Mouse (Mus musculus) Patski (cell line): ENCODE results near the gene Ints3. TPM values are rescaled to one million over a fixed set of nuclear protein-coding genes. Genes with fewer than 3 reads are reported as not detected.

ENCODE experiments used
- ATAC-seq: fragments of 100-300 bp; one replicate; pipeline ENCODE4 v1.8.0; 2021
- CTCF ChIA-PET: fragments of 350-600 bp; sonication (Branson Sonifier 250); formaldehyde crosslinking; loops from one replicate; lab custom pipeline; 2022; ENCODE audit warnings: inconsistent platforms; lab: Charles Lee
- POLR2A ChIA-PET: fragments of 350-600 bp; sonication (Branson Sonifier 250); formaldehyde crosslinking; loops from one replicate; lab custom pipeline; 2022; ENCODE audit warnings: antibody characterized with exemption, inconsistent platforms; lab: Charles Lee
- DNase-seq: peaks from one replicate; pipeline ENCODE4 v3.0.0-alpha.2; 2011; ENCODE audit warnings: low read depth, low spot score
- H3K27me3 ChIP-seq: fragments of 371-371 bp; one replicate; pipeline ENCODE4 v1.5.1; 2021
- CTCF ChIP-seq: fragments of 100-300 bp; IDR thresholded peaks from one replicate; pipeline ENCODE4 v1.5.1; 2021
- in situ Hi-C: fragments of 300-500 bp; cut with MboI; formaldehyde crosslinking; loops from 3 replicates; pipeline ENCODE4 v1.11.1; 2018; ENCODE audit warnings: low pct_unique_long_range_greater_than_20kb, mixed read lengths
- polyA plus RNA-seq: library from polyadenylated mRNA; unstranded; gene quantifications from one replicate; pipeline ENCODE4 v1.2.3, GENCODE M21; 2021

The Ints3 gene
- polyA plus RNA-seq, 1 experiment from 2014 or later: 77.8 TPM

DNA sequence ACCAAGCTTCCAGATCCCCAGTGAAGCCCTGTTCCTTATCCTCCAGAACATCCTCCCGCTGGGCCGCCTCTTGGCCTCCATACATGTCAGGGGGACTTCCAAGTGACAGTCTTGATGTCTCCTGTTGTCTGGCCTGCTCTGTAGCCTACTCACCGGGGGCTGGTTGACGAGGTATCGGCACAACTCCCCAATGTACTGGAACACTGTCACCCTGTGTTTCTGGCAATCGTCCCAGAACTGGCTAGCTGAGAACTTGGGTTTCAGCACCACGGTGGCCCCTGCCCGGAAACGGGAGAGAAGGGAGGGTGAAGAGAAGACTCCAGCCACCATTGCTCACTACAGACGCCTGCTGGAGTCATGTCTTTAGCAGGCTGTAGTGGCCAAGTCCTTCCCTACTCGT is 45.9 kb downstream of the Ints3 start:
- no peak for DNase-seq

DNA sequence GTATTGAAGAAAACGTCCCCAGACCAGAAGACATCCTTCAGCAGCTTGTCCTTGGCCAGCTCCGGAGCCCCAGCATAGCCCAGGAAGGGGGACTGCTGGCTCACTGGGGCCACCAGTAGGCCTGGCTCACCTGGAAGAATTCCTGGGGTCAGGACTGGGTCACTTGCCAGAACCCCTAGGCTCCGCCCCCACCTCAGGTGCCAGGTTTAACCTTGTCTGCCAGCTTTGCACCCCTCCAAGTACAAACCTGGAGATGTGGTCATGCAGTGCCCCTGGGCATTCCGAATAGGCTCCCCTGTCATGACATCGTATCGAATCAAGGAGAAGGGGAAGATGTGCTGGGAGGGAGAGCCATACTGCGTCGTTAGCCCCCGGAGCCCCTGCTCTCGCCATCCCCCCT is 46.6 kb downstream of the Ints3 start:
- POLR2A ChIA-PET: no interaction called here
- no peak for DNase-seq
- CTCF ChIA-PET: interaction anchor here (1.6 kb wide), 1 partner anchor 13 kb away, joined by 6 read pairs; no protein-coding TSS in a partner anchor

More for the DNA sequence above, 45.9 kb downstream of the Ints3 start:
- no peak for TF ChIP-seq CTCF
- CTCF ChIA-PET: interaction anchor here (1.6 kb wide), 1 partner anchor 14 kb away, joined by 6 read pairs; no protein-coding TSS in a partner anchor
- no peak for ATAC-seq
- H3K27me3 ChIP-seq: no peaks in the 10 kb centered on the region
- in situ Hi-C loops: no loop called here
- POLR2A ChIA-PET: no interaction called here

DNA sequence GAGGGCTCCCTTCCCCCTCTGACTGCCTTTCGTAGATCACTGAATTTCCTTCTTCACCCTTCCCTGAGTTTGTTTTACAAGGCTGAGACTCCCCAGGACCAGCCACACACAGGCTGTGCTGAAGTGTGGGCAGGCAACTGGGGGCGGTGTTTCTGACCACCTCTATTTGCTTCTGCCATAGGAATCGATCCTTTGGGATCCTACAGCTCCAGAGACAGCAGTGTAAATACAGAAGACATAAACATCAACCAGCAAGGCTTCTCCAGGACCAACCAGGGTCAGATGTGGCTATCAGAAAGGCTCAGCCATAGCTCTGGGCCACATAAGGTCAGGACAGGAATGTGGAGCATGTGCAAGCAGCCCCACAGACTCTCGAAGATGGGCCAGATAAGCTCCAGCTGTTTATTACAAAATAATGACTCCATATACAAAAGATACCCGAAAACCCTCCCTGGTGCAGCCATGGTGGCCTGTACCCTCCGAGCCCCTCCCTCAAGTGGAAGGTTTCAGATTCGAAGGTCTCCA is 48.5 kb downstream of the Ints3 start:
- ChIA-PET POLR2A (no interaction called here), CTCF (interaction anchor here (1.6 to 3.7 kb wide), 2 partner anchors 10 to 11 kb away, joined by 4 to 12 read pairs; no protein-coding TSS in a partner anchor)
- DNase-seq: no peak
- in situ Hi-C loops: no loop called here
- no peak for TF ChIP-seq CTCF
- ATAC-seq: no peak
- no peaks in the 10 kb centered on the region for H3K27me3 ChIP-seq

More for the DNA sequence above, 46.6 kb downstream of the Ints3 start:
- TF ChIP-seq CTCF: no peak
- in situ Hi-C loops: no loop called here
- H3K27me3 ChIP-seq: no peaks in the 10 kb centered on the region
- no peak for ATAC-seq

DNA sequence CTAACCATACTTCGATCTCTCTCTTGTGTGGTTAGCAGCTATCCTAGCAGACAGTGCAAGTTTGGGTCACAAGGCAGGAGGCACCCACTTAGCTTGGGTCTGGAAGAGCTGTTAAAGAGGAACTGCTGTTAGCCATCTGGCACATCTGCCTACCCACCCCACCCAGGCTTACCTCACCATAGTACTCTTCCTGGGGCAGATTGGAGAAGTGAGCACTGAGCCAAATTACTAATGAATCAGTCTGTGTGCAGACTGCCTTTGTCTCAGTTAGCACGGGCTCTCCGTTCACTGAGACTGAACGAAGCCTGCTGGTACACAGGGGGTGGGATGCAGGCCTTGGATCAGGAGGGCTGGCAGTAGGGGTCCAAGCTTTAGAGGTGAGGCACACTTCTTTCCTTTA is 49.7 kb downstream of the Ints3 start:
- no peaks in the 10 kb centered on the region for H3K27me3 ChIP-seq
- in situ Hi-C loops: no loop called here
- DNase-seq (no peak), ATAC-seq (no peak)
- TF ChIP-seq CTCF: no peak
- ChIA-PET POLR2A (no interaction called here), CTCF (interaction anchor here (1.2 to 3.7 kb wide), 3 partner anchors 10 to 29 kb away, joined by 3 to 12 read pairs (median 4); no protein-coding TSS in a partner anchor)

DNA sequence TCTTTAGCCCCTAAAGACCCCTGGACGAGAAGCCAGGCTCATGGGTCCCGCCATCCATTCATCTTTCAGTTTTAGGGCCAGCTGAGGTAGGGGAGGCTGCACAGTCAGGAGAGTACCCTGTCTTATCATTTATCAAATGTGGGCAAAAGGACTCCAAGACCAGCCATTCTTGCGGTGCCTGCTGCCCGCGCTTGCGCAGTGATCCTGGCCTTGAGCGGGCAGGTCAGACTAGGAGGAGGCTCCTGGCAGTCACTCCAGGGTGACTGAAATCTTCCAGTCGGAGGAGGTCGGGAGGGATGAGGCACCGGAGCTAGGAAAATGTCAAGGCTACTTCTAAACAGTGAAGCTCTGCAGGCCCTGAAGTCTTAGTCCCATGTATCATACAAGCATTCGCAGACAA is 51.7 kb downstream of the Ints3 start:
- DNase-seq (no peak), ATAC-seq (no peak)
- ChIA-PET CTCF (interaction anchor here (1.9 kb wide), 1 partner anchor 10 kb away, joined by 4 read pairs; no protein-coding TSS in a partner anchor), POLR2A (no interaction called here)
- no peaks in the 10 kb centered on the region for H3K27me3 ChIP-seq
- in situ Hi-C loops: no loop called here
- TF ChIP-seq CTCF: no peak

DNA sequence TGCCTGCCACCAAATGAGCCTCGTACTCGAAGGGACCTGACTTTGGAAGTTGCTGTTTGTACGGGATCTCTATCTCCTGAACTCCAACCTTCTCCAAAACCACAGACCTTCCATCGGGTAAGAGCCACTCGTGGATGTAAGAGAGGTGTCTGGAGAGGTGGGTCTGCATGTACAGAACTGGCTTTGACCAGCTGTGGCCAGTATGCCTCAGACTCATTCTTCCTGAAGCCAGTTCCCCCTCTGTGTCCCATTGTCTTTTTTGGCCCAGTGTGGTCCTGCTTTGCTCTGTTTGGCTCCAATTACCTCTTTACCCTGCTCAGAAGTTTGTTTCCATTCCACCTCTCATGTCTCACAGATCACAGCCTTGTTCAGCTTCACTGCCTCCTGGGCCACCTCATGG is 54.9 kb downstream of the Ints3 start:
- H3K27me3 ChIP-seq: no peaks in the 10 kb centered on the region
- in situ Hi-C loops: no loop called here
- CTCF ChIA-PET: interaction anchor here (1.3 to 2.2 kb wide), 3 partner anchors 13 to 111 kb away, joined by 3 to 4 read pairs (median 3); no protein-coding TSS in a partner anchor
- DNase-seq (no peak), ATAC-seq (no peak)
- POLR2A ChIA-PET: no interaction called here
- no peak for TF ChIP-seq CTCF

DNA sequence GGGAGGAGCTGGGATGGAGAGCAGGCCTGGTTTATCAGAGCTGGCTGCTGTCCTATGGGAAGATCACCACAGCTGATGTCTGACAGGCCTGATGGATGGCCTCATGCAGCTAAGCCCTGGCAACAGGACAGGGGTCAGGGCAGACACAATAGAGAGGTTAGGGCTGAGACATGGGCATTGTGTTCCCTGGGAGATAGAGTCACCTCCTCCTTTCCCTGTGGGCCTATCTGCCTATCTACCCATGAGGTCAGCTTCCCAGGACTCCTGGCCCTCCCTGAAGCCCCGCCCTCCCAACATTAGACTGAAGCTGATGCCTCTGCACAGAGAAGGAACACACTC is 57.2 kb downstream of the Ints3 start:
- DNase-seq (no peak), ATAC-seq (no peak)
- CTCF ChIA-PET: interaction anchor here (1.1 to 1.4 kb wide), 4 partner anchors 15 to 154 kb away, joined by 3 to 5 read pairs (median 4); no protein-coding TSS in a partner anchor
- POLR2A ChIA-PET: no interaction called here
- no peaks in the 10 kb centered on the region for H3K27me3 ChIP-seq
- no peak for TF ChIP-seq CTCF
- in situ Hi-C loops: no loop called here

DNA sequence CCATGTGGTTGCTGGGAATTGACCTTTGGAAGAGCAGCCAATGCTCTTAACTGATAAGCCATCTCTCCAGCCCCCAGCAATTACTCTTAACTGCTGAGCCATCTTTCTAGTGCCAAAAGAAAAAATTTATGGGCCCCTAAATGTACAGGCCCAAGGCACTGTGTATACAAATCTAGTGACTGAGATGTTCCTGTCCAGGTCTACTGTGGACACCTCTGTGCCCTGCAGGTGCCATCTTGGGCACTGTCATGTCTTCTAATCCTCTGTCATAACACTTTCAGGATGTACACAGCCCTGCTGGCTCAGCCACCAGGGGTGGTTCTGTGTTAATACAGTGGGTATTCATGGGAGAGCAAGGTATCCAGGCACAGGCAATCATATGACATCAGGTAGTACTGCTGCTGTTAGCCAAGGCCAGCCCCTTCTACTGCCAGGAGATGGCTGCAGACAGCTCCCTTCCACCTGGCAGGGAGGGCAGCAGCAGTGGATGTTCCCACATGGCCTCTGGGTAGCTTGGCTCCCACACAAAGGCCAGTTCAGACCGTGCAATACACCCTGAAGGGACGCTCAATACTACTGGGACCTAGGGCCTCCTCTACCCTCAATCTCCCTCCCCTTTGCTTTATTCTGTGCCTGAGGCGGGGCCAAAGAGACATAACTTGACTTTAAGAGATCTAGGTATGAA is 57.7 kb downstream of the Ints3 start:
- in situ Hi-C loops: no loop called here
- POLR2A ChIA-PET: interaction anchor here (0.9 kb wide), 1 partner anchor 10 kb away, joined by 6 read pairs; no protein-coding TSS in a partner anchor
- DNase-seq (no peak), ATAC-seq (no peak)
- CTCF ChIA-PET: interaction anchor here (1.1 to 2.6 kb wide), 4 partner anchors 17 to 154 kb away, joined by 3 to 12 read pairs (median 4); no protein-coding TSS in a partner anchor
- no peak for TF ChIP-seq CTCF
- H3K27me3 ChIP-seq: no peaks in the 10 kb centered on the region

DNA sequence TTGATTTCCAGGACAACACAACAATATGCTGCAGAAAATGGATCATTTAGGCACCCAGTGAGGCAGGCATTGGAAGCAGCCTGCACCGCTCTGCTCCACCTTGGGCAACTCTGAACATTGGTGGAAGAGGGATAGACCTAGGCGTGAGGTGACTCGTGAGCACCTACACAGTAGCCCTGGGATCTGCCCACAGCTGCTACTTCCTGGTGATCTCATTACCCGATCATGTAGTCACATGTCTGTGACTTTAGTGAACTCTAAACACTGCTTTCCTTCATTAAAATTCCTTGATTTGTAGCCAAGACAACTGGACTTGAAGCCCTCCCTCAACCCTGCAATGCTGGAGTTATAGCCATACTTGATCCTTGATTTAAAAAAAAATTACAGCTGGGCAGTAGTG is 59.1 kb downstream of the Ints3 start:
- DNase-seq (peak; percentile 41), ATAC-seq (peak; percentile 70)
- in situ Hi-C loops: loop anchor here (5.0 kb wide), 1 partner anchor 152 kb away; no protein-coding TSS in a partner anchor
- POLR2A ChIA-PET: interaction anchor here (0.6 to 1.5 kb wide), 4 partner anchors 9 to 174 kb away, joined by 3 to 6 read pairs (median 4); no protein-coding TSS in a partner anchor
- no peak for TF ChIP-seq CTCF
- CTCF ChIA-PET: interaction anchor here (0.9 to 2.6 kb wide), 13 partner anchors 9 to 154 kb away, joined by 3 to 13 read pairs (median 6); partner anchors contain the start of genes Dennd4b and Slc27a3
- H3K27me3 ChIP-seq: no peaks in the 10 kb centered on the region

DNA sequence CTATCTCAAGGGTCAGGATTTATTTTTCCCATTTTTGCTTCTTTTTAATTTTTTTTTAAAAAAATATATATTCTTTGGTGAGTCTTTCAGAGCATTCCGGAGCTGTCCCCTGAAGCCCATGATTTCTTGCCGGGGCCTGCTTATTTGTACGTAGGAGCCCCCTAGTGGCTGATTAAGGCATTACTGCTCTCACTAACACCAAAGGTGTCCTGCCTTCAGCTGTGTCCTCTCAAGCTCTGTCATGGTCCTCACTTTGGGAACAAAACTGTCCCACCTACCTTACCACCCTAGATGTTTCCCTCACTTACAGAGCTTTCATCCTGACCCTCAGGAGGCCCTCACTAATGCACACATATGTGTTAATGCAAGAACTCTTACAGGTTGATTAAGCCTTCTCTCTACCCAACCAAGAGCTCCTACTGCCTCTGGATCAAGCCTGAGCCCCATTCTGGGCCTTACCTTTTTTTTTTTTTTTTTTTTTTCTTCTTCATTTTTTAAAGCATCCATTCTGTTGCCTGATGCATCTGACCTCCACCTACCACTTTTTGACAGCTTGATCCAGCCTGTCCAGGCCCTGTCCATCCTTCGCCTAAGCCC is 59.9 kb downstream of the Ints3 start:
- in situ Hi-C loops: loop anchor here (5.0 kb wide), 1 partner anchor 151 kb away; no protein-coding TSS in a partner anchor
- DNase-seq (peak; percentile 53), ATAC-seq (peak; percentile 63)
- no peaks in the 10 kb centered on the region for H3K27me3 ChIP-seq
- TF ChIP-seq CTCF: no peak
- CTCF ChIA-PET: interaction anchor here (0.6 to 2.6 kb wide), 34 partner anchors 8 to 298 kb away, joined by 3 to 13 read pairs (median 4); partner anchors contain the start of genes Dennd4b, Rab13, Rps27 and Slc27a3
- POLR2A ChIA-PET: interaction anchor here (0.6 to 1.5 kb wide), 5 partner anchors 9 to 173 kb away, joined by 3 to 5 read pairs (median 4); no protein-coding TSS in a partner anchor
